Mouse (Mus musculus) skeletal muscle tissue, adult 2 months (tissue): ENCODE data around the gene Akap3.

Experiments used
- DNase-seq: peaks from one replicate; pipeline ENCODE4 v3.0.0-alpha.2; 2012; ENCODE audit warnings: low read depth, low spot score

Gene Akap3

GRCm38 (mm10) chr6:126852881-126853280 is at the start of gene Akap3:
Gene Akap3 (plus strand): TSS chr6:126853098.
- no peak for DNase-seq

GRCm38 (mm10) chr6:126806783-126807182 is 46.1 kb upstream of the Akap3 start:
- DNase-seq: no peak

- no peak for DNase-seq
Observed at GRCm38 (mm10) chr6:126808134-126808533, 44.8 kb upstream of the Akap3 start.

GRCm38 (mm10) chr6:126808561-126808960 is 44.3 kb upstream of the Akap3 start:
- DNase-seq: no peak

GRCm38 (mm10) chr6:126811481-126811880 is 41.4 kb upstream of the Akap3 start:
- no peak for DNase-seq

- no peak for DNase-seq
Observed at GRCm38 (mm10) chr6:126815206-126815750, 37.6 kb upstream of the Akap3 start.

- DNase-seq: no peak
Observed at GRCm38 (mm10) chr6:126816338-126816737, 36.6 kb upstream of the Akap3 start.

GRCm38 (mm10) chr6:126823087-126823486 is 29.8 kb upstream of the Akap3 start:
- no peak for DNase-seq

GRCm38 (mm10) chr6:126836628-126837027 is 16.3 kb upstream of the Akap3 start:
- DNase-seq: no peak

GRCm38 (mm10) chr6:126848712-126849704 is 3.9 kb upstream of the Akap3 start, which contains the start of gene Ndufa9:
Gene Ndufa9 (minus strand): TSS chr6:126849136.
- DNase-seq: peak; percentile 90

- DNase-seq: no peak
Observed at GRCm38 (mm10) chr6:126877118-126877517, 24.2 kb downstream of the Akap3 start.

GRCm38 (mm10) chr6:126907378-126907777 is 54.5 kb downstream of the Akap3 start:
- no peak for DNase-seq

GRCm38 (mm10) chr6:126907876-126908275 is 55.0 kb downstream of the Akap3 start:
- peak; percentile 12 for DNase-seq

GRCm38 (mm10) chr6:126910727-126911126 is 57.8 kb downstream of the Akap3 start:
- DNase-seq: no peak

GRCm38 (mm10) chr6:126914928-126915327 is 62.0 kb downstream of the Akap3 start:
- no peak for DNase-seq

- DNase-seq: no peak
Observed at GRCm38 (mm10) chr6:126921111-126921881, 68.4 kb downstream of the Akap3 start, which contains the start of gene Dyrk4. Gene Dyrk4 (minus strand): TSS chr6:126921839.
